Mouse (Mus musculus) small intestine, adult 2 months (tissue): ENCODE results near the gene Slx4ip.

Source experiments
- CTCF ChIP-seq: fragments of 200-500 bp; IDR thresholded peaks from 2 replicates; pipeline ENCODE4 v1.5.1; 2012; ENCODE audit warnings: low read depth, mild to moderate bottlenecking, control low read depth, inconsistent platforms, low read length, moderate library complexity, mixed read lengths; ENCODE audit not compliant: insufficient replicate concordance, insufficient read length; ENCODE audit errors: extremely low read depth
- POLR2A ChIP-seq: fragments of 200-500 bp; IDR thresholded peaks from 2 replicates; pipeline ENCODE4 v1.6.1; 2012; ENCODE audit warnings: low read depth, mild to moderate bottlenecking, control low read depth, inconsistent platforms, low read length, moderate library complexity

DNA sequence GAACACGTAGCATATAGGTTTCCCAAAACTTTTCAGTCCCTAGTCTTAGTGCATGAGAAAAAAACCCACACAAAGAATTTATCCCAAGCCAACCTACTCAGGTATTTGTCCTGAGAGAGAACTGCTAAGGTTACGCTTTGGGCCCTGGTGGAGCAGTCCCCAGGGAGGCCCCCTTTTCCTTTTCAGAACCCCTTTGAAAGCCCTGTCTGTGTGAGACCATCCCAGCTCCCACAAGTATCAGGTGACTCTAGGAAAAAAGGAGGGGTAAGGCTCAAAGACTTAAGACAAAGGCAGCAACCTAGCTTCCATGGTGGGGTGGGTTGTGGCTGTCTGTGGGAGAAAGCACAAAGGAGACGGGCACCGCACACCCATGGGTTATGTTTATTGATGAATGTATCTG is 216.2 kb downstream of the Slx4ip start:
- TF ChIP-seq CTCF (no peak), POLR2A (no peak)
